Mouse (Mus musculus): ENCODE data around the gene Dus1l. TPM values are rescaled to one million over a fixed set of nuclear protein-coding genes. Genes with fewer than 3 reads are reported as not detected.

Dus1l gene
- 10 to 100 TPM; 31.0 to 32.0 TPM for total RNA-seq (2023)

GRCm38 (mm10) chr11:120795756-120796613 lies at the start of gene Dus1l:
Gene Dus1l (minus strand): TSS chr11:120796403.

GRCm38 (mm10) chr11:120823956-120824786 lies 28.0 kb upstream of the Dus1l start, which contains the start of gene Fasn:
Gene Fasn (minus strand): TSS chr11:120824547.

GRCm38 (mm10) chr11:120784064-120784791 lies 12.0 kb downstream of the Dus1l start, which contains the start of the genes Rfng and Gps1:
Gene Rfng (minus strand): TSS chr11:120784207.
Gene Gps1 (plus strand): TSS chr11:120784272.

GRCm38 (mm10) chr11:120762672-120763041 lies 33.5 kb downstream of the Dus1l start, which contains the start of gene Hmga1b:
Gene Hmga1b (plus strand): TSS chr11:120762794.

Other genes starting within 250 kb of the Dus1l start
- gene Mcrip1, start 246.7 kb downstream of the Dus1l start, total RNA-seq (2023), result 10 to 100 TPM; 34.2 to 37.3 TPM
- gene Ppp1r27, start 245.3 kb downstream of the Dus1l start, total RNA-seq (2023), result under 1 TPM in 1 of 2 experiments, not detected in 1; 0.75 TPM
- gene P4hb, start 223.2 kb downstream of the Dus1l start, total RNA-seq (2023), result 100 to 1,000 TPM; 266 to 274 TPM
- gene Arhgdia, start 214.8 kb downstream of the Dus1l start, total RNA-seq (2023), result 100 to 1,000 TPM; 361 to 393 TPM
- gene Alyref, start 198.0 kb downstream of the Dus1l start, total RNA-seq (2023), result 100 to 1,000 TPM; 143 to 147 TPM
- 10 to 100 TPM; 49.3 to 52.8 TPM for gene Anapc11, start 198.0 kb downstream of the Dus1l start, total RNA-seq (2023)
- gene Npb, start 187.9 kb downstream of the Dus1l start, total RNA-seq (2023), result 1 to 10 TPM; 1.2 to 1.5 TPM
- gene Pcyt2, start 178.5 kb downstream of the Dus1l start, total RNA-seq (2023), result 10 to 100 TPM; 37.2 to 38.3 TPM
- gene Sirt7, start 171.2 kb downstream of the Dus1l start, total RNA-seq (2023), result 100 to 1,000 TPM; 119 to 120 TPM
- gene Mafg, start 162.8 kb downstream of the Dus1l start, total RNA-seq (2023), result 100 to 1,000 TPM; 107 to 135 TPM
- 1 to 10 TPM; 1.1 to 1.2 TPM for gene Pycr1, start 152.6 kb downstream of the Dus1l start, total RNA-seq (2023)
- gene Myadml2, start 148.2 kb downstream of the Dus1l start, total RNA-seq (2023), result not detected
- under 1 TPM in 1 of 2 experiments, not detected in 1; 0.39 TPM for gene Notum, start 135.2 kb downstream of the Dus1l start, total RNA-seq (2023)
- gene Aspscr1, start 123.4 kb downstream of the Dus1l start, total RNA-seq (2023), result 10 to 100 TPM; 85.4 to 88.2 TPM
- gene Cenpx, start 82.7 kb downstream of the Dus1l start, total RNA-seq (2023), result 10 to 100 TPM; 33.5 to 39.0 TPM
- gene Lrrc45, start 82.5 kb downstream of the Dus1l start, total RNA-seq (2023), result 10 to 100 TPM; 12.8 to 17.1 TPM
- under 1 TPM in 1 of 2 experiments, not detected in 1; 0.33 TPM for gene Rac3, start 74.9 kb downstream of the Dus1l start, total RNA-seq (2023)
- gene Dcxr, start 69.1 kb downstream of the Dus1l start, total RNA-seq (2023), result 1 to 10 TPM; 8.3 to 8.5 TPM
- 1 to 10 TPM; 7.3 to 9.0 TPM for gene Cbr2, start 64.3 kb downstream of the Dus1l start, total RNA-seq (2023)
- 10 to 100 TPM; 40.0 to 43.8 TPM for gene Hmga1b, start 33.6 kb downstream of the Dus1l start, total RNA-seq (2023)
- 10 to 100 TPM; 14.0 to 15.3 TPM for gene Rfng, start 12.2 kb downstream of the Dus1l start, total RNA-seq (2023)
- 10 to 100 TPM; 38.0 to 39.9 TPM for gene Gps1, start 12.1 kb downstream of the Dus1l start, total RNA-seq (2023)
- gene Fasn, start 28.1 kb upstream of the Dus1l start, total RNA-seq (2023), result 10 to 100 TPM; 28.3 to 29.7 TPM
- 1 to 10 TPM; 4.2 to 4.5 TPM for gene Ccdc57, start 136.5 kb upstream of the Dus1l start, total RNA-seq (2023)
- gene Slc16a3, start 152.1 kb upstream of the Dus1l start, total RNA-seq (2023), result 100 to 1,000 TPM; 484 to 693 TPM
- 10 to 100 TPM; 84.9 to 91.3 TPM for gene Csnk1d, start 194.9 kb upstream of the Dus1l start, total RNA-seq (2023)
- 1 to 10 TPM; 1.7 to 2.5 TPM for gene Cd7, start 243.0 kb upstream of the Dus1l start, total RNA-seq (2023)